Mouse (Mus musculus) brain, embryonic 14.5 days (tissue): ENCODE measurements around the gene Atg10.

ENCODE experiments used
- CTCF ChIP-seq: fragments of 200-500 bp; IDR thresholded peaks from 2 replicates; pipeline ENCODE4 v1.5.1; 2012; ENCODE audit warnings: inconsistent platforms, mild to moderate bottlenecking, moderate library complexity, borderline replicate concordance; ENCODE audit not compliant: insufficient read depth, insufficient read length; ENCODE audit errors: extremely low read depth
- POLR2A ChIP-seq: fragments of 200-500 bp; IDR thresholded peaks from 2 replicates; pipeline ENCODE4 v1.6.1; 2012; ENCODE audit warnings: mild to moderate bottlenecking, inconsistent platforms, borderline replicate concordance; ENCODE audit not compliant: poor library complexity, insufficient read depth, insufficient read length, severe bottlenecking; ENCODE audit errors: extremely low read depth

DNA sequence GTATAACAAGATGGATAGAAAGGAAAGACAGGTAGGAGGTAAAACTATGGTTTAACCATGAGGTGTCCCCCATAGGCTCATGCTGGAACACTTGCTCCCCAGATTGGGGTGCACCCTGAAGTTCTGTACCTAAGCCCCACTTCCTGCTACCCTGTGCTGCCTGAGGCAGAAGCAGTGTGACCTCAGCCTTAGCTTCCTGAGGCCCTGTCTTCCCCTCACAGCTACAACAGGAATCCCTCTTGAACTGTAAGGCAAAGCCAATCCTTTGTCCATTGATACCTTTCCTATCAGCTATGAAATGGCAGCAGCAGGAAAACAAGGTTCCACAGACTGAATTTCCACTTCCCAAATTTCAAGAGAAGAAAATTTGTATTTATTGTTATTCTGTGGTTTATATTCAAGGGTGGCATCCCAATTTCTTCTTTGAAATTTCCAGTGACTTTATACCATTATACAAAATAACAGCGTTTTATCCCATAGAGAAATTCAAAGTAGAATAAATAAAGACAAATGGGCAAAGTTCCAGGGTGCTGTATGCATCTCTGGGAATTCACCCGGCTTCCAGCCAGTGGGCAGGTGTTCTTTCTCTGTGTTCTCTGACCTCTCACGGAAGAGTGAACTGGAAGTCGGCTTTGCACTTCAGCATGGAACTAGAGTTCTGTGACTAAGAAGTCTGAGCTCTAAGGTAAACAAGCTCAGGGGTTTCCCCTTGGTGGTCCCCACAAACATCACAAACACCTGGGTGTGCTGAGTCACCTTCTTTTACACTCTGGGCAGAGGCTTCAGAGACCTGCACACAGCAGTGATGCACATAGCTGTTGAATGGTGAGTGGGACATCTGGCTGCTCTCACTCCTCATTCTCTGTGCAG lies 132.7 kb downstream of the Atg10 start:
- no peak for TF ChIP-seq CTCF
- no peak for TF ChIP-seq POLR2A
